Mouse (Mus musculus) liver, embryonic 14 days (tissue): ENCODE results near the gene AI987944. TPM values are rescaled to one million over a fixed set of nuclear protein-coding genes. Genes with fewer than 3 reads are reported as not detected.

Experiments
- polyA plus RNA-seq: library from polyadenylated mRNA; depleted of rRNA; stranded (reverse); fragments of >200 nt; gene quantifications from 2 replicates; pipeline ENCODE4 v1.2.3, GENCODE M21; 2012; rRNA removed

Gene AI987944
- 2.5 and 2.9 TPM in 2 replicates for polyA plus RNA-seq

DNA sequence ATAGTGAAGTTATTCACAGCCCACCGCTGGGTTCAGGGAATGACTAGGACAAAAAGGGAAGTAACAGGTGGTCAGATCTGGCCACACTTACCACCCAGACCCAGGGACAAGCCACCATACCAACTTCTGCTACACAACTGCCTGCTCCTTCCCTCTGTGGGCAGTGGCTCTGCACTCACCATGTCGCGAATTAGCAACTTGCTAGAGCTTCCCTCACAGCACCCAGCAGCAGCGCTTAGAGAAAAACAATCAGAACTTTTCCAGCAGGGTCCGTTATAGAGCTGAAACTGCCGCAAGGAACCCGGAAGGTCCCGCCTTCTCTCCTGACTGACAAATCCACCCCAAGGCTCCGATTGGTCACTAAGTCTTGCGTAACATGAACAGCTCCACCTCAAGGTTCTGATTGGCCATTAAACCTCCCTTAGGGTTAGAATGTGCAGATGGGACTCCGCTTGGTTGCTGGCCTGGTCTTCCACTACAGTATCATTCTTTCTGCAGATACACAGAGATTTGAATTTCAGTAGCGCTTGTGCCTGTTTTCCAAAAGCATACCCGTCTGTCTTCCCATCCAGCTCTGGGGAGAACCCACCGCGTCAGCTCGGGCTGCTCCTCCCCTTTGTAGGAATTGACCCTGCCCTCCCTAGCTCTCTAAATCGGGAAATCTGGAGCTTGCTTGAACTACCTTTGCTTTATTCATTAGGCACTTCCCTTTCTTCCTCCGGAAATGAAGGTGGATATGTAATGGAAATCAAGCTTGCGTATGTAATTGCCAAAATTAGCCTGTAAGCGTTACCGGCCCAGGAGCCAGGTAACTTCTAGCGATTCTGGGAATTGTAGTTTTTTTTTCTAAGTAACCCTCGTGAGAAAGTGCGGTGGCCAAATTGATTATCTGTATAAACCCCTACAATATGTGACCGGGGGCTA is at the start of gene AI987944:
Gene AI987944 (minus strand): TSS at position 332 of the 924 bp plus-strand sequence.

Other genes with a start within 250 kb of the AI987944 start
- gene Gm5592, start 239.5 kb downstream of the AI987944 start, polyA plus RNA-seq = not detected in 2 replicates
- gene Vmn2r57, start 55.3 kb upstream of the AI987944 start, polyA plus RNA-seq = 0.02 TPM in 2 replicates
- gene Gm20449, start 106.0 kb upstream of the AI987944 start, polyA plus RNA-seq = 0.01 TPM in 1 of 2 replicates, not detected in the other
- gene AW146154, start 106.5 kb upstream of the AI987944 start, polyA plus RNA-seq = 1.8 and 2.6 TPM in 2 replicates
- gene Gm6871, start 180.3 kb upstream of the AI987944 start, polyA plus RNA-seq = not detected in 2 replicates
- 3.9 and 4.0 TPM in 2 replicates for gene 2610021A01Rik, start 205.9 kb upstream of the AI987944 start, polyA plus RNA-seq
- gene Zfp788, start 239.8 kb upstream of the AI987944 start, polyA plus RNA-seq = 2.0 and 2.3 TPM in 2 replicates